Mouse (Mus musculus) T-helper 17 cell (primary cell): ENCODE data around the gene Chit1.

Experiments
- in situ Hi-C, 2 experiments: fragments of 300-600 bp; cut with MboI, MseI; formaldehyde crosslinking; loops; 1 replicate in 1 of 2; 2 replicates in 1 of 2; pipeline ENCODE4 v1.15.1; 2025; ENCODE audit warnings: high pct_unique_total_duplicates in 2 of 2

The Chit1 gene

DNA sequence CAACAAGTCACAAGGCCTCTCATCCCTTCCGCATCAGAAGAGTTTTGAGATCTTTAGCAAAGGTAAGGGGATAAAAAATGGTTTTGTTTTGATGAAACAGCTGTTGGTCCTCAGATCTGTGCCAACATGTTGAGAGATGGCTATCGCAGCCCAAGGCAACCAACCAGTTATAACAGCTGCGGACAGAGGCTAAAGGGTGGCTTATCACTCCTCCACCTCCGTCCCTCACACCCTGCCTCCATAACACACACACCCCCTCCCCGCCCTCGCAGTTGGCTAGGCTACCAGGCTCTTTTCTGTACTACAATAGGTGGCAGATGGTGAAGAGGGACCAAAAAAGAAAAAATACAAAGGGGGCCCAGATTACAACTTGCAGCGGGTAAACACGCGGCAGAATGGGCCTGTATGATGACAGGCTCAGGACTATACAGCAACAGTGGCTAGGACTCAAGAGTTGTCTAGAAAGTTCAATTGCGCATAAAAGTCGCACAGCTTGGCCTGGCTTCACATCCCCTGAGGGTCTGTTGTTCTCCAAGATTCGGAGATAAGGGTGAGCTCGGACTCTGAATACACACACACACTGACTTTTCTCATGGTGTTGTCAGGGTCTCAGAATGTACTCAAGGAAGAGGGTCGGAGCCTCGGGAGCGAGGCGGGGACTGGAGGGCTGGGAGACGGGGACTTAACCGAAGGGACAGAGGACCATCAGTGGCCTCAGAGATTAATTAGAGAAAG lies 32.8 kb upstream of the Chit1 start:
- in situ Hi-C loops: loop anchor here in 1 of 2 experiments (10.0 kb wide), 1 partner anchor 1057 kb away; the partner anchor contains the start of gene Ptpn7

DNA sequence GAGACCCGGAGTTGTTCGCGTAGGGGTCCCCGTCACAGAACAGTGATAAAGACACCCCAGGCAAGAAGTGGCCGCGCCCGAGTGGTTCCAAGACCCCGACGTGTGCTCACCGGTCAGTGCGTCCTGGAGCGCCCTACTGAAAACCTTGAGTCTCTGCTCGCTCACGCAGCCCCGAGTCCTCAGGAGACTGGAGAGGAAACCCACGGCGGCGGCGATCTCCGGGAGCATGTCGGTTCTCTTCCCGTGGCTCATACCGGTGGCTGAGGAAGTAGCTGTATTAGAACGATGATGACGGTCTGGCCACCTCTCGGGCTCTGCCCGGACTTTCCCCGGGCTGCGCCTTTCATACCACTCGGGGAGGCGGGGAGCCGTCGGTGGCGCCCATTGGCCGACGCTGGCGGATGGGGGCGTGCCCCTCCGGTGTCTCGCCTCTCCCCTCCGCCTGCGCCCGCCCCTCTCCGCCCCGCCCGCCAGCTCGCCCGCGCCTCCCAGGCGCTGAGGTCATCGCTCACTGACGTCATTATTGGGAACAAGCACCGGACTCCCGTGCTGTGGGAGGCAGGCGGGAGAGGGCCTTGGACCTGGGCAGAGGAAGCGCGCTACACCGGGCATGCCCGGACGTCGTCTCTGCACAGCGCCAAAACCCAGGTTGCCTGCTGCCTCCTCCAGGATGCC lies 32.1 kb upstream of the Chit1 start, which contains the start of gene Btg2:
Btg2 (minus strand) TSS at position 319 of the 675 bp plus-strand sequence.
- in situ Hi-C loops: loop anchor here in 1 of 2 experiments (10.0 kb wide), 1 partner anchor 1056 kb away; the partner anchor contains the start of gene Ptpn7

DNA sequence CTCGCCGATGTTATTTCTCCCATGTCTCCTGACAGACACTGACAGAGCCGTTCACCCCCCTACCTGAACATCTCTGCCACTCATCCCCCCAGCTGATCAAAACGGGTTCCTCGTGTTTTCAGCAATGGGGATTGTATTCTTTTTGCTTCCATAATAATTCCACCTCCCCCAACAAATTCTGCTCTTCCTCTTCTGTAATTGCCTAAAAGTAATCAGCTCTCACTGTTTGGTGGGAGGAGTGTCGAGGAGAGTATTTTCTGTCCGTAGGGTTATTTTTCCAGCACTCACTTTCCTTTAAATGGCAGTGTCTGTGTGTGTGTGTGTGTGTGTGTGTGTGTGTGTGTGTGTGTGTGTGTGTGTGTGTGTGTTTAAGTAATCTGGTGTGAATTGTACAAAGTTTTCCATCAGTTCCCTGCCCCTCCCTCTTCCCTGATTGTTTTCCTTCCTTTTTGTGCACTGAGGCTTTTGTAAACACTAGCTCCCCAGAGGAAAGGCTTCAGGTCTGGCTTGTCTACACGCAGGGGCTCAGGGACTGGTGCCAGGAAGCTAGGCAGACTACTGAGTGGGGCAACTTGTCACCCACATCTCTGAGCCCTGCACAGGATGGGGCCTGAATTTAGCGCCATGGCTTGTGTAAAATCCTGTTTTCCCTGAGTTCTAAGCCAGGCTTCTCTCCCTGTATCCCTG lies 31.4 kb upstream of the Chit1 start:
- in situ Hi-C loops: loop anchor here in 1 of 2 experiments (10.0 kb wide), 1 partner anchor 1055 kb away; the partner anchor contains the start of gene Ptpn7

DNA sequence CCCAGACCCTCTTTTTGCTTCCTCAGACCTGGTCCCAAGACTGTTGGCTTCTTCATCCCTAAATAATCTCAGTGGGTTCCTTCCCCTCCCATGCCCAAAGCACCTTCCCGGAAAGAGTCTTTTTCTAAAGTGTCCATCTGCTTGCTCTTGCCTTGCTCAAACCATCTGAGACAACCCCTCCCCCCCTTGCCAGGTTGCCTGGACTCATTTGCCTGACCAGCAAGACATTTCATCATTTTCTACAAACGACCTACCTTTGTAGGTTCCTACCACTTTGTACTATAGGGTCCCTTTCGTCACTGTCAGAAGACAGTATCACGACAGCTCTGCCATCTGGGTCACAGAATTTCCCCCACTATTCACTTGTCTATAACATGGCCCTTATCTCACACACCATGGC lies 30.6 kb upstream of the Chit1 start:
- in situ Hi-C loops: no loop called here

DNA sequence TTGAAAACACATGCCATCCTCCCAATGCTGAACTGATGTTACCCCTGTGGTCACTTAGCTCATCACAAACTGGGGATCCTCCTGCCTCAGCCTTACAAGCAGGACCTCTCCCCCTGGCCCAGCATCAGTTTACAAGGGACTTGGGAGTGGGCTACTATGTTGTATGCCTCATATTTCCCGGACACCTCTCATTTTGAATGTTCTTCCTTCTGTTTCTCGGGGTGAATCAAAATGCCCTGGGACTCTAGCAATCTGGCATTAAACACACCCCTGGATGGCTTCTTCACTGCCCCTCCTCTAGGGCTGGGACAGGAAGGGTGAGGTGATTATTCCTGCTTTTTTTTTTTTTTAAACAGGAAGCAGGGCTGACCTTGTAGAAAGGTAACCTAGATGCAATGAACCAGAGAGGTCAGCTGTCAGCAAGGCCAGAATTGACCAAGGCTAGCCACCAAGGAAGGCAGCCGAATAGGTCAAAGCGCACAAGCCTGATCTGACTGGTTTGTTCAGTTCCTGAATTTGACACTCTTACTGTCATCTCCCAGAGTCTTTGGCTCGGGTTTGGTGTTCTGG lies 30.1 kb upstream of the Chit1 start:
- in situ Hi-C loops: no loop called here

DNA sequence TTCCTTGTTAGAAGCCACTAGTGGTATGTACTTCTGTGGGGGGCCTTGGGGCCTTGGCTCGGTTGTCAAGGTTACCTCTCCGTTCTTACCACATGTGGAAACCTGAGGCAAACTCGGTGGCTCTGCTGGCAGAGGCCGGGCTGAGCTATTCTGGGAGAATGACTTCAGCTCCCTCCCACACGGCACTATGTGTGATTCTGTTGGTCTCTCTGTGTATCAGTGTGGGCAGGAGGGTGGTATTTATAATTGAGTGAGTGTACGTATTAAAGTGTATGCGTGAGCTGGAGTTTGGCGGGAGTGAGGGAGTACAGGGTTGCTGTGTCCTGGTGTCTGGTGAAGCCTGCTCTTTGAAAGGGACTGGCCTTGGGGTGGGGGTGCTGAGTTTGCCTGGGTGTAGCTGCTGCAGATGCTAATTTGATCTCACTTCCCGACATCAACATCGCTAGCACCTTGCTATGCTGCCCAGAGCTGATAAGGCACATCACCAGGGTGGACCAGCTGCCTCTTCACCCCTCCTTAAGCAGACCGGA lies 28.0 kb upstream of the Chit1 start:
- in situ Hi-C loops: no loop called here

DNA sequence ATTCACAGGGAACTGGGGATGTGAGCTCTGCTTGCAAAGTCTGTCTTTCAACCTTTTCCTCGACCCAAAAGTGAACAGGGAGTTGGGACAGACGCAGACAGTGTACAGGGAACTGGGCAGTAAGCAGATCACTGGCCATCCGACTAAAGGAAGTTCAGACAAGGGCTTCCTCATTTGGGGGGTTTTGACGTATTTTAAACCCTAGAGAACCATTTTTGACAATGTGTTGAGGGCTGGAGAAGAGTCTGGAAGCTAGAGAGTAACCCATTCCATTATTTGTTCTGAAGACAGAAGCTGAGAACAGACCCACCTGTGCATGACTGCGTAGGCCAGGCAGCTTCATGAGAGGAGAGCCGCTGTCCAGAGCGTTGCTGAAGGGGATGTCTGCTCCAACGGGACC lies 27.4 kb upstream of the Chit1 start:
- in situ Hi-C loops: no loop called here

DNA sequence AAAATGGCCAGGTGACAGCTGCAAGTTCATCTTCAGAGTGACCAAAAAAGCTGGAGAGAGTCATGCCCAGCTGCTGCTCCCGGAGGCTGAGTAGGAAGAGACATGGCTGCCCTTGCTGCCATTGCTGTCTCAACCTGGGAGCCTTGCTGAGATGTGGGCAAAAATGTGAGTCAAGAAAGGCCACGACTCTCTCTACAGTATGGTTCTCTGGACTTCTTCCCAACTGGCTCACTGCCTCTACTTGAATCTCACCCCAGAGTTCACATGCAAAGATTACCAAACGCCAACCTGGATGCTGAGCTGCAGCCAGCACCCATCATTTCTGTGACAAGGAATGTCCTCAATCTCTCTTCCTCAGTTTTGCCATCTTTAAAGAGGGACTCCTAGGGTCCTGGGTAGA lies 26.9 kb upstream of the Chit1 start:
- in situ Hi-C loops: no loop called here

DNA sequence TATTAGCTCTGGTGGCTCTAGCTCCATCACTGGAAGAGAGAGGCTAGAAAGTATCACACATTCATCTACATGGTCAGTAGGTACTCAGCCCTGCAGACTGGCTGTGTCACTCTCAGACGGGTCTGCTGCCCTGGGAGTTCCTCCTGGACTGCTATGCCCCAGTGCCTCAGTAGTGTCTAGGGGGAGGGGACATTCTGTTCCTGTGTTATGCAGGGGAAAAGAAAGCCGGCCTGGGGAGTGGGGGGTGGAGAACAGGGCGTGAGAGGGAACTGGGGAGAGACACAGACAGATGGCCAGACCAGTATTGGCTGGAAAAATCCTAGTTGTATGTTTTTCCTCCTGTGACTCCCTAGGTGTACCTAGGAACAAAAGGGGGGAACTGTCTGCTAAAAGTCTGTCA lies 25.0 kb upstream of the Chit1 start:
- in situ Hi-C loops: no loop called here

DNA sequence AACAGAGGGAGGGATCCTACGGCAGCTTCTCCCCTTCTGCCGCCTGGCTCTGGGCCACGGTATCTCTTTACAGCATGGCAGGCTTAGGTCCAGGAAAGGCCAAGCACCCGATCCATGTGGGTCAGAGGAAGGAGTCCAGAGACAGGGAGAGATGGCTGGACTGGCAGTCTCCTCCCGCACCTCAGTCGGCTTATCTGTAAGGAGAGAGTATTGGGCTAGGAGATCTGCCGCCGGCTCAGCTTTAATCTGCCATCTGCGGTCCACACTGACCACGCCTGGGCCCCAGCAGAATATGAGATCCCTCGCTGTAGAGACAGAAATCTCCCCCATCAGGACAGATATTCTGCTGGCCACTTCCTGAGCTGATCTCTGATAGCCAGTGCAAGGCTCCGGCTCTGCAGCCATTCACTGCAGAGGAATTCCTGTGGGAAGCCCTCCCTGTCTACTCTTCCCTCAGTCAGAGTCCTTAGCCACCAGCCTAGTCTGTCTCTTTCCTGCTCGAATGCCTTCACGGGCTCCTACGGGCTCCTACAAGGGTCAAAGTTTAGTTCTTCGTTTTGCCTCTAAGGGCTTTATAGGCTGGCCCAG lies 24.1 kb upstream of the Chit1 start:
- in situ Hi-C loops: no loop called here

DNA sequence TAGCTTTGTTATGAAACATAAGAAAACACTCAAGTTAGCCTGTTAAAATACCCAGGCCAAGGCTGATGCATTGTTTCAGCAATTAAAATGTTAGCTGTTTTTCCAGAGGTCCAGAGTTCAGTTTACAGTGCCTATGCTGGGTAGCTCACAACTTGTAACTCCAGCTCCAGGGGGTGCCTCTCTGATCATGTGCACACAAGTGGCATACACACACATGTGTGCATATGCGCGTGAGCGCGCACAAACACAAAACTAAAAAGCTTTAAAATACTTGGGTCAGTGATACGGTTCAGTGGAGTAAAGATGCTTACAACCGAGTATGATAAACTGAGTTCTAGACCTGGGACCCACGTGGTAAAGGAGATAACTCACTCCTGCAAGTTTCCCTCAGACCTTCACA lies 22.0 kb upstream of the Chit1 start:
- in situ Hi-C loops: no loop called here

DNA sequence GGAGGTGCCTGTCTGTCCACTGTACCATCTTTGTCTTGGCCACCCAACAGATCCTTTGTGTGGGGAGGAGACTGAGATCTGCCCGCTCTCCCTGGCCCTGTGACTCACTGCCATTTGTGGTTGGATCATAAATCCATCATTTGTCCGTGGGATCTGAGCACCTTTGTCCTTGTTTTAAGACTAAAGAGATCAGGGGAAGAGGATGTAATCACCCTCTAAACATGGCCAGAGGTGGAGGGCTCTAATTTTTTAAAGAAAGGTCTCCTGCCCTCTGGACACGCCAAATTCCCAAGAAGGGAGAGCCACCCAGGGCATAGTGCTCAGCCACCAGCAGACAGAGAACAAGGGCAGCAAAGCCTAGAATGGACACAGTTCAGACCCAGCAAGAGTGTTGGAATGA lies 19.2 kb upstream of the Chit1 start:
- in situ Hi-C loops: no loop called here

DNA sequence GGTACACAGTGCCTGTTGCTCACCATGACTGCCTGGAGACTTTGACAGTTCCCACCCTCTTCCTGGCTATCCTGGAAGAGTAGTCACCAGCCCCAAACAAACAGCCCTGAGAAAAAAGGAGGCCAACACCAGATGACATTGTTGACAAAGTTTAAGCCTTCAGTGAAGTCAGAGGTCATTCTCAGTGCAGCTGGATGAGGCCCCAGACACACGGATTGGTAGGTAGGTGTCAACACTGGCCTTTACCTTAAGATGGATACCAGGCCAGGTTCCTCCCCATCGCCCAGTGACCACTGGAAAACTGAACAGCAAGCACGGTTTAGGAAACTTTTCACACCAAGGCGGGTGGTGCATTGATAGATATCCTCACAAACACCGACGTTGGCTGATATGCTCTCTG lies 18.7 kb upstream of the Chit1 start:
- in situ Hi-C loops: no loop called here

DNA sequence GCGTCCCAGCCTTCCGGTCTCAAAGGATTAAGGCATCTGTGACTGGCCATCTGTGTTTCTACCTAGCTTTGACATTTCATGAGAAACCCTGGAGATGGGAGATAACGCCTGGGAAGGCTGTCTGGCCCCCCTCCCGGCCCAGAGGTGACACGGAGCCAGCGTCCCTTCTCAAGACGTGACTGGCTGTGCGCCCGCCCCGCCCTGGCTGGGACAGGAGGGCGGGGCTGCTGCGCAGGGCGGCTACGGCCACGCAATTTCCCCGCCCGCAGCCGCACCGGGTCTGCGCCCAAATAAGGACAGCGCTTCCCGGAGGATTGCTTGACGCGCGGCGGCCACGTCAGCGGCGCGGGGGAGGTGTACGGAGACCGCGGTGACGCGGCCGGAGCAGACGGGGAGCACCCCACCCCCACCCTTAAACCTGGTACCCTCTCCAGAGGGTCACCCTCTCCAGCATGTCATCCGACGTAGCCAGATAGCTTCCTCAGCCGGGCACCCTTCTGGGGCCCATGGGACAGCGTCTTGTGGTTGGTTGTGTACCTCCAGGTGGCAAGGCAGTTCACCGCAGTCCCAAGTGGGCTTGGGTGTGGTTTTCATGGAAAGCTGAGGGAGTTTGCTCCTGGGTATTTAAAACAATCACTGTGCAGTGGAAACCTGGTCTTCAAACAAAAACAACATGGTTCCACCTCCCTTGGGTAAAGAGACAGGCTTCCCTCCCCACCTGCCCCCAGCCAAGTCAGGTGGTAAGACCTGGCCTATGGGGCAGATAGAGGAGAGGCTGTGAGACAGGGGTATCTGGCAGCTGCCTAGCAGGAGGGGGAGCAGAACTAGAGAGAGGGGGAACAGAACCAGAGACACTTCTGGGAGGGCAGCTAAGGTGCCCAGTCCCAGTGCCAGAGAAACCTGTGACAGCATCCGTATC lies 17.9 kb upstream of the Chit1 start:
- in situ Hi-C loops: no loop called here

DNA sequence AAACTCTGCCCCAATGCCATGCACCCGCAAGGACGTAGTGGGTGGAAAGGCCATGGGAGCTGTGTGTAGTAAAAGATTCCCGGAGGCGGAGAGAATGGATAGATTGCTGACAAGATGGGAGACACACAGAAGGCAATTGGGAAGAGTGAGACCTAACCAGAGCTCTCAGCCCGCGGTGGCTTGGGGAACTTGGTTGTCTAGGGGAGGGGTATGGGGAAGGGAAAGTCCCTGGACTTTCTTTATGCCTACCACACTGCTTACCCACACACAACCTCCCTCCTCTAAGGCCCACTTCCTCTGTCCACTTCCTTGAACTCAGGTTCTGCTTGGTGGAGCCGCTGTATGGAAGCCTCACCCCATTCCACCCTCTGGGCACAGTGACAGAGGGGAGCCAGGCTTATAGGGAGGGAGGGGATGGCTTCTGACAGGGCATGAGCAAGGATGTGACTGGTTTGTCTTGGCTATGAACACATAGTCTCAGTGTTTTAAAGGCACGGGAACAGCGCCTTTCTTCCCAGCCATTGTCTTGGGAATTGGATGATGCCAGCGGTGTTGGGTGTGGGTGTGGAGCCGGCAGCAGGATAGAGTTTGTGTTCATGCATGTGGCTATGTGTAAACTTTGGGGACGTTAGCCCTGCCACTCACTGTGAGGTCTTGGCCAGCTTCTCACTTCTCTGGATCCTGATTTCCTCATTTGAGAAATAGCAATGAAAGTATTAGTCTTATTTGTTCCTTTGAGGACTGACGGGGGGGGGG lies 17.1 kb upstream of the Chit1 start:
- in situ Hi-C loops: no loop called here

DNA sequence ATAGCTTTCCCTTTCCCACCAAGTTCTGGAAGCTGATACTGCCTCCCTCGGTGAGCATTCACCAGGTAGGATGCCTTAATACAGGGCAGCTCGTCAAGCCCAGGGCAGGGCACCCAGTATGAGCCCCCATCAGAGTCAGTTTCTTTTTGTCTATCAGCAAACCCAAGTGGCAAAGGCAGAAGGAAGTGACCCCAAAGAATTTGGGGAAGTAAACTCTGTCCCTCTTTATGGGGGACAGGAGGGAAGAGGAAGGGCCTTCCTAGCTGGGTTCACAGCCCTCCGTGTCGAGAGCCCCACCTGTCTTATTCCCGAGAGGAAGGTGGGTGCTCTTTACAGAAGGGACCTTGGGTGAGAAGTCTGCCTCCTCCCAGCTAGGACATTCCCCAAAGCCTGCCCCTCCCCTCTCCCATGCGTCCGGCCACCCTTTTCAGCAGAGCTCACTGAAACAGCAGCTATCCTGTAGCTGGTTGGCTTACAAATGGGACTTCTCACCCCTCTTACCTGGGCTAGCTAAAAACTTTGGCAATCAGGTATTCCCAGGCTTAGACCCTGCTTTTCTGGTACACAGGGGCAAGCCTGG lies 15.9 kb upstream of the Chit1 start:
- in situ Hi-C loops: no loop called here

DNA sequence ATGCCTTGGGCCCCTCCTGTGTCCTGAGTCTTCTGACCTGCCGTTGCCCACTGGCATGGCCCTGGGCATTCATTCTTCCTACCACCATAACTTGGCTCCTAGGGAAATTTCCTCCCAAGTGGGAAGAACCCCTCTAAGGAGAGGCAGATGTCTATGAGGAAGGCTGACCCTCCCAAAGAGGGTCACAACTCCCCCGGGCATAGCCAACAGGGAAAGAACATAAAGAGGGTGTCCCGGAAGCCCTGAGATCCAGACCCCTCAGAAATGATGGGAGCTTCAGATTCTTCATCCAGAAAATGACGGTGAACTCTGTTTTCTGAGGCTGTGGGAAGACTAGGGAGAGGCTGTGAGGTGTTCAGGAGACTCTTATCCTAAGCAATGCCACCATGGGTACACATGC lies 15.3 kb upstream of the Chit1 start:
- in situ Hi-C loops: no loop called here

DNA sequence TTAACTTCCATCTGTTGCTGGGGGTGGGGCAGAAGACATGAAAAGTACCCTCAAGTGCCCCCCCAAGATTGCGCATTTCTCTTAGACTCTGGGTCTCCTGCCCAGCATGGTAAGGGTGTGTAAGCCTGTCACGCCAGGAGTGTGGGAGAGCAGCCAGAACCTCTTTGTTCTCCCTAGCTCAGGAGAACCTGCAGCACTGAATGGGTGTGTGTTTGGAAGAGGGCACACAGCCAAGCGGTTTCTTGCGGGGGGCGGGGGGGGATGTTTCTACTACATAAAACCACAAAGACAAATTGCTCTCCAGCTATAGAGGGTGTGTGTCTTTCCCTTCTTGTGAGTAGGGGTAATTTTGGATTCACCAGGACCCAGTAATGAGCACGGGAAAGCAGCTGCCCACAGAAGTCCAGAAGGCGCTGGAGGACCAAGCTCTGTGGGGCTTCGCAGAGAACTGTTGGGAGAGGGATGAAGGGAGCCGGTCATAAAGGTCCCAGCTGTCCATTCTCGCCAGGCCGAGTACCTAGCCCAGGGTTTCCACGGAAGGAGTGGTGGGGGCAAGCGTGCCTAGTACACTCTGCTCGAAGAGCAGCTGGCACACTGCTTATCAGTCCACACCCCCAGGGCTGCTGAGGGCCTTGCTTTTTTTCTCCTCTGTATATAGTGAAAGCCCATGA lies 14.6 kb upstream of the Chit1 start:
- in situ Hi-C loops: no loop called here
